Mouse (Mus musculus) retina, embryonic 14.5 days (tissue): ENCODE results near the gene Arhgap29.

Experiments used
- DNase-seq: peaks from one replicate; pipeline ENCODE4 v3.0.0-alpha.2; 2015; ENCODE audit warnings: low spot score

Arhgap29 gene

DNA sequence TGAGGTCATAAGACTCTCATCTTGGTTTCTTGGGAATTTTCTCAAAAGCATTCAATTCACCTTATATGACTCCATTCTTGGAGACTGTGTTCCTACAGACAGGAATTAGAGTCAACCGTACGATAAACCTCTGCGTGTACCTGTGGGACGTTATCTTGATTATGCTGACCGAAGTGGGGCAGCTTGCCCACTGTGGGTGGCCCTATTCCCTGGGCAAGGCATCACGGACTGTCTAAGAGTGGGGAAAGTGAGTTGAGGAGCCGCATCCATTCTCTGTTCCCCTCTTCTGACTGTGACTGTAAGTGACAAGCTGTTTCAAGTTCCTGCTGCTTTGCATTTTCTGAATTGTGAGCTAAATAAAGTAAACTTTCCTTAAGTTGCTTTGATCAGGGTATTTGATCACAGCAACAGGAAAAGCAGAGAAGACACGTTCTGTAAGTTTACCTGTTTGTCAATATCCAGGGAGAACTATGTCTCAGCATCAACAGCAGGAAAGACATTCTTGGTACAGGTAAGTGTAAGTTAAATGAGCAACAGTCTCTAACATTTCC lies at the start of gene Arhgap29:
Gene Arhgap29 (plus strand): TSS at position 501 of the 551 bp plus-strand sequence.
- no peak for DNase-seq

DNA sequence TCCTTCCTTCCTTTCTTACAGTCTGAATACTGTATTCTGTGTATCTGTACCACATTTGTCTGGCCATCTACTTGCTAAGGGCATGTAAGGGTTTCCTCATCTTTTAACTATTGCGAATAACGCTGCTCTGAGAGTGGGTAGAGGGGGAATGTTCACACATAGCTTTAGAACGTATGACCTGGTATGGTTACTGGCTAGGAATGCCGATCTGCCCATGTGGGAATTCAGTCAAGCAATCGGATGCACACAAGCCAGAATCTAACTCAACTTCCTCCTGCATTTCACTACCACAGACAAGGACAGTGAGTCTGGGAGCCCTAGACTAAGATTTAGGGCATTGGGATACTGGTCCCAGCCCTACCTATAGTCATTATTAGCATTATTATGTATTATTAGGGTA lies 49.6 kb upstream of the Arhgap29 start:
- no peak for DNase-seq

DNA sequence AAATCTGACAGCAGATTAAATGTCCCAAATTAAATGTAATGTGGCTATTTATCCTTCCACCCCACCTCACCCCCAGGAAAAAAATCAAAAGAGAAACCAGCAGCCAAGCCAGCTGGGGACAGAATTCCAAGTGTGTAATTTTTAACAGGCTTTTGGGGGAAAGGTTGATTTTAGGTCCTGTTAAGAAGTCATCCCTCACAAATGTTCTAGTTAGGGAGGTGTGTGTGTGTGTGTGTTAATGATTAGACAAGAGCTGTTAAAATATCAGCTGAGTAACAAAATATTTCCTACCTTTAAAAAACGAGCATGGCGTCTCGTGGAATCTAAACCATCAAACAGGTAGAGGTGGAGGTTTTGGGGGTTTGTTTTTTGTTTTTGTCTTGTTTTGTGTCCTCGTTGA lies 49.1 kb upstream of the Arhgap29 start:
- DNase-seq: no peak

DNA sequence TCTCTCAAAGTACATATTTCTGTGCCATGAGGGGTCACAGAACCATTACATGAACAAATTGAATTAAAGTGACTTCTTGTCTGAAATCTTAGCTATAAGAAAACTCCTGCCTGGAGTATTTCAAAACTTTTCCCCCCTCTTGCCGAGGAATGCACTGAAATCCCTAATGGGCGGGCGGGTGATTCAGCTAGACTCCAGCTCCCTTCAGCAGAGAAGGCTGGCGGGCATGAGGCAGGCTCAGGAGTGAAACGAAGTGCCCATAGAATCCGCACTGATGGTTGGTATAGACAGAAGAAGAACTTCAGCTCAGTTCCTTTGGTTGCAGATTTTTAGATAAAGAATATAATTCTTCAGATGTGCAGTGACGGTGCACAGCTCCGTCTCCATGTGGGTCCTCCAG lies 48.6 kb upstream of the Arhgap29 start:
- DNase-seq: no peak

DNA sequence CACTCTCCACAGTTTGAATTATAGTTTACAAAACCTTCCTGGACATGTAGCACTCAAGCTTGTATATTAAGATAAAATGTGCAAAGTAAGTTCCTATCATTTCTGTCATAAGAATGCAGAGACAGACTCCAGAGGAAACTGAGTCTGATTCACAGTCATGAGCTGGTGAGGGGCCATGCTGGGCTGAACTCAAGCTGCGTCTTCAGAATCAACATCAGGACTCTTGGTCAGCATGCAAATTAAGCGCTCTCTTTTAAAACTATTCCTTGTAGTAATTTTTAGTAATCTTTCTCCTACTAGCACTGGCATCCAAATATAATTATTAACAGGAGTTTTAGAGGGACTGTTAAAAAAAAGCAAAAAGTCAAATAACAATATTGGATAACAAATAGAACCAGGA lies 47.9 kb upstream of the Arhgap29 start:
- DNase-seq: no peak

DNA sequence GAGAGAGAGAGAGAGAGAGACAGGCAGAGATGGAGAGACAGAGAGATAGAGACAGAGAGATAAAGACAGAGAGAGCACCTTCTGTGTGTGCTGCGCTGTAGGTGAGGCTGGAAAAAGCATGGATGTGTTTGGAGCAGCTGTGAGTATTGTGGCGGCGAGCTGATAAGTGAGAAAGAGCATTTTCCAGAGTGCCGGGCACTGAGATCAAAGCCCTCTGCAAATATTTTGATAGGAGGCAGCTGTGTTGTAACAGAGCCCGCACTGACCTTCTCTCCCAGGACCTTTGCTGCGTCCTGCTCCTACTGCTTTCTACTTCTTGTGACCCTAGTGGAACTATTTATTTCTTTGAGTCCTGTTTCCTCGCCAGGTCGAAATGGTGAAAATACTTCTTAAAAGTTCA lies 45.7 kb upstream of the Arhgap29 start:
- DNase-seq: no peak

DNA sequence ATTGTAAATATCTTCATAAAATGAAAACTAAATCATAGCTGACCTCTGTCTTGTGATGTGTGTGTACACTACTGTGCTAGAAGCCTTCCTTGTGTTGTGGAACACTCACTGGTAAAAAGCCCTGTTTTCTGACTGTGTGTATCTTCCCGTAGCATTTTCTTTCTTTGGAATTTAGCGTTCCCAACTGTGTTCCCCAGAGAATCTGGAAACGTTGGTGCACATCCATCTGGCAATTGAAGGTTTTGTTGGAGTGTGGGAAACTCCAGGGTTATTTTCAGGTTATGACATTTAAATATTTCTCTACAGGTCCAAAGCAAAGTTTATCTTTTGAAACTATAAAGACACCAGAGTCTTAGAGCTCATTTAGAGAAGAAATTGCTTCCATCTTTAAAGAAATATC lies 43.2 kb upstream of the Arhgap29 start:
- DNase-seq: no peak

DNA sequence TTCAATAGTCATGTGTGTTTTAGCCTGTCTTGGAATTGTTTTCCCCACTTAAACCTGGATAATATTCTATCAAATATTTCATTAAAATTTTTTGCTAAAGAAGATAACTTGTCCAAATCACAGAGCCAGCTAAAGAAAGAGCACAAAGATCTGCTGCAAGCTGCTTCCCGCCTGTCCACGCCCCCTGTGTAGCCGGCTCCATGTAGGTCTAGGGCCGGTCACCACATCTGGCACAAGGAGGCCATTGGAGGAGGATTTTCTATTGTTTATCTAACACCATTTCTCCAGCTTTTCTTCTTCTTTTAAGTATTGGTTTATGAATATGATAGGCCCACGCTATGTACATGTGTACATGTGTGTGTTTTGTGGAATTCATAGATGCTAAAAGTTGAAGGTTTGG lies 38.9 kb upstream of the Arhgap29 start:
- no peak for DNase-seq

DNA sequence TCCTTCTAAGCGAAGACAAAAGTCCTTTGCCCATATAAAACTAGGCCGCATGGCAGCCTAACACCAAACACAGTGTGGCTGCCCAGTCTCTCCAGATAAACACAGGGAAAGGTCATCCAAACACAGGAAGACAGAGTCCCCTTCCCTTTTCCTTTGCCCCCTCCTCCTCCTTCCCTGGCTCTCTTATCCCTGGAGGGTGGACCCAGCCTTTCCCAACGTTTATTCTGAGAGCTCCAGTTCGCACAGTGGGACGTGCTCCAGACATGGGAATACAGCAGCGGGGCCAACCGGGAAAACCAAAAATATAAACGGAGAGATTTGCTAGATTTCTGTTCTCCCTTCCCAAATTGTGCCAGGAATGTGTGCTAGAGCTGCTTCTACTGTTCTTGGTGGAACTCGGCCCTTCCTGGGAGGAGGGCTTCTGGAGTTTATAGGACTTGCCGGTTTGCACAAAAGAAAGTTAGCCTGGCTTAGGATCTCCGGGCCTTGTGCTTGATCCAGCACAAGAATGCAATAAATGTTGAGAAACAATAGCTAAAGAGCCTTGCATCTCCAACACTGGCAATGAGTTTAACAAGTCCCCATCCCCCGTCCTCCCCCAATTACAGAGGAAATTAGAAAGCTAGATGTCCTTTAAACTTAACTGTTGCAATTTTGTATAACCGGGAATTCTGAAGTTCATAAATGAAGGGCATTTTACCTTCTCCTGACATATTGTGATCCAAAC lies 37.7 kb upstream of the Arhgap29 start:
- no peak for DNase-seq

DNA sequence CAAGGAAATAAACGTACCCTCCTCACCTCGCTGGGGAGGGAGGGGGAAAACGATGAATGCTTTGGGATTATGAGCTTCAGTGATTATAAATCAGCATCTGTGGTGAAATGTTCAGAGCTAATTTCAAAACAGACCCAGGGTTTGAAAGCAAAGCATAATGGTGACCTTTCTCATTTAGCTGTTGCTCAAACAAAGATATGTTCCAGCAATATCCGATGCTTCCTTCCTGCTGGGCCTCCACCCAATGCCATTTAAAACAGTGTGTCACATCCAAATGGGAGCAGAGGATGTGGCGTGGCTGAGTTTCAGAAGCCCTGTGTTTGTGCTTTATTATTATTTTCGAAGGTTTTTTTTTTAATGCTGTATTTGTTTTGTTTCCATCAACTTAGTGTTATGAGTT lies 37.1 kb upstream of the Arhgap29 start:
- DNase-seq: no peak

DNA sequence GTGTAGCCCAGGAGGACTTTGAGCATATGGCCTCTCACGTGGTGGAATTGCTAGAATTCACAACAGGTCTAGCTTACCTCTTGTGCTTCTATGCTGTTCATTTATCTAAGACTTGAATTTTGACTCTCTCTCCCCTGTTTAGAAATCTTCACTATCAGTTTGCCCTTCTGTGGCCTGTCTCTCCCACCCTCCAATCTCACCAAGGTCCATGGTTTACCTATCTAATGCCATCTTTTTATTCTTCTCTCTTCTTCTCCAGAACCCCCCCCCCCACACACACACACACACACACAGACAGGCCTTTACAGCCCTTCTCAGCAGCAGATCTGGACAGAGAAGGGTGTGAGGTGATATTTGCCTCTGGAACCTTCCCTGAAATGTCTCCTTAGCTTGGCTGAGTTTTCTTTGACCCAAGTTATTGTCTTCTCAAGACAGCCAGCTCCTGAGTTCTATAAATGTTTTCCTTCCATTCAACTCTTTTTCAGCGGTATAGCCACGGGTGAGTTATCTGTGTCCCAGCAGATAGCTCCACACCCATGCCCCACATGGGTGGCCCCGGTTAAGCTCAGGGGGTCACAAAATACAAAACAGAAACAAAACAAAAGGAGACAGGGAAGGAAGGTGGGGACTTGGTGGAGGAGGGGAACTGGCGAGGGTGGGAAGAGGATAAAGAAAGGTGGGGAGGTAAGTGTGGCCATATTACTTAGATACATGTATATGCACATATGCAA lies 35.4 kb upstream of the Arhgap29 start:
- no peak for DNase-seq

DNA sequence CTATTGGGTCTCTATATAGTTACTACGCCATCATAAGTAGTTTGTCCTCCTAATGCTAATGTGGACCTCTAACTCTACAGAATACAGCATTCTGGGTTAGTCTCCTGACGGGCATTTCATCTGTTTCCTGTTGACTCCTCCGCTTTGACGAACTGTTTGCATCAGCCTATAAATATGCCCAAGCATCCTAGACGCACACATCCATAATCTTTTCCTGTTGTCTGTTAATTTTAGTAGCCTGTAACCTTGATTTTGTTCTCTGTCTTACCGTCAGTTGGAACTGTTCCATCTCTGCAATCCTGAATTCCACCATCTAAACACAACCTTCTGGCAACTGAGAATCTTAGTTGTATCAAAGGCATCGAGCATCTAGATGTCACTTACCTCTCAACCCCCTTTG lies 34.7 kb upstream of the Arhgap29 start:
- no peak for DNase-seq

DNA sequence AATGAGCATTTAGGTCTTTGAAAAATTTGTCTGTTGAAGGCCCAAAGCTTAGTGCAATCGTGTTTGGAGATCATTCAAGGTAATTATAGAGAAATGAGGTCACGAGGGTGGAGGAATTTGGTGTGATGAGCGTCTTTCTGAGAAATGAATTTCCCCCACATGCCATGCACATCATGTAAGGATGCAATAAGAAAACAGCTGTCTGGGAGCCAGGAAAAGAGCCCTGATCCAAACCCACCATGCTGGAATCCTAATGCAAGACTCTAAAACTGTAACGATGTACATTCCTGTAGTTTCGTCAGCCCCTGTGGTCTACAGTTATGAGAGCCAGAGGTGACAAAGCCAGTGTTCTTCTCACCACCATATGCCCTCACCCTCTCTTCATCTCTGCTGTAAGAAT lies 32.4 kb upstream of the Arhgap29 start:
- DNase-seq: no peak

DNA sequence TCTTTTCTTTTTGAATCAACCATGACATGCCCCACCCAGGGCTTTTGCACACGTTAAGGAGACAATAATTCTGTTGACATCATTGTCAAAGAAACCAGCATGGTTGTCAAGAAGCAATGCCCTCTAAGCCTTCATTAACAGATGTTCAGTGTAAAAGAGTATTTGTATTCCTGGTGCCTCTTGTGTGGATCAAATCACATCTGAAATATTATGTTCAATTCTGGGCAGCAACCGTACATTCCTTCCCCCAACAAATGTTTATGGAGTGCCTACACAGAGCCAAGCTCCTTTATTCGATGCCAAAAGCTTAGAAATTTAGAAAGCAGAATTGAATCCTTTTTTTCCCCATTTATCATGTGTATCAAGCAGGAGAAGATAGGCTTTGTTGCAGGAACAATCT lies 31.6 kb upstream of the Arhgap29 start:
- no peak for DNase-seq

DNA sequence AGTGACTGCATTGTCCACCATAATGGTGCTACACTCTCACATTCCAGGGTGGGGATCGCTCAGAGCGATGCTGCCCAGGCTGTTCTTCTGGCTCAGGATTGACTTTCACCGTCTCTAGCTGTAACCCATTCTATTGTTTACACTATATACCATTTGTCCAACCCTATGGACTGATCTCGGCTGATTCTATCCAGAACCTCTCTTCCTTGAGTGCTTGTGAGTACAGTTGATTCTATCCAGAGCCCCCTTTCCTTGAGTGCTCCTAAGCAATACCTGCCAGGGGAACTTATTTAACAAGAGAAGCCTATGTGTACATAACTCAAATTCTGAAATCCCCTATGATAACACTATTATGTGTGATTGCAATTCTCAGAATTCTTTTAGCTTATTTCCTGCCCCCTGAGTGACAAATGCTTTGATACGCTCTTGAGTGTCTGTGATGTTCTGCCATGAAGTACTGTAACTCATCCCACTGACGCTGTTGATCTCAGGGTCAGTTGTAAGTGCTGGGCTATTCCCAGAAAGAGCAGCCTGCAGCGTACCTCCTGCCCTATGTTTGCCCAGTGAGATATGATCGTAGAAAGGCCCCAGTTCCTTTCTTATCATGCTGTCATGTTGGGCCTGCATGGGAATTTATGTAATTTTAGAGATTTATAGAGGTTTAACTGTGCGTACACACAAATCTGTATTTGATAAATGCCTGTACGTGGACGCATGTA lies 27.4 kb upstream of the Arhgap29 start:
- DNase-seq: no peak

DNA sequence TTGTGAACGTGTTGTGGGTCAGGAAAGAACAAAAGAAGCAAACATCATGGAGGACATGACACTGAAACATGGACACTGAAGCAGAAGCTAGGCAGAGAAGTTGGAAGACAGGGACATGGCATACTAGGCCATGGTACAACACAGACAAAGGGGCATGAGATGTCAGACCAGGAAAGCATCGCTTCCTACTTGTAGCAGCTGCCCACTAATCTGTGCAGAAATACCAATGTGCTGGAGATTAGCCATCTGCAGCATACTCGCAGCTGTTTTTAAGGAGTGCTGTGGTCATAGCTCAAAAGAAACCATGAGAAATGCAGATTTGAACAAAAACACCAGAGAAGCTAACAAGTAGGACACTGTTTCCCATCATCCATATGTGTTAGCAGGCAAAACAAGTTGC lies 24.7 kb upstream of the Arhgap29 start:
- DNase-seq: no peak

DNA sequence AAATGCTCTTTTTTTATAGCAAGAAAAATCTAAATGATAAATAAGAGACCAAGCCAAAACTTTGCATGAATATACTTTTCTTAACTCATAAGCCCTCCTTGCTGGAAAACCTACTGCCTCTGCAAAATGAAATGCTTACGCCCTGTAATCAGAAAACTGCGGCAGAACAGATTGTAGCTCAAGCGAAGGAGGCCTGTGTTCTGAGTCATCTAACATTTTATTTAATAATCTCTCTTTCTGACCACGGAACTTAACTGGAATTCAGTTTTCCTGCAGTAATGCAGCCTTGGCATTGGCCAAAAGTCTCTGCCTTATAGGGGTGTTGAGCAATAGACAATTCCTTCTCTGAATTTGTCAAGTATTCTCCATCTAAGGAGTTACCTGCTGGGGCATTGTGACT lies 19.5 kb upstream of the Arhgap29 start:
- DNase-seq: no peak

DNA sequence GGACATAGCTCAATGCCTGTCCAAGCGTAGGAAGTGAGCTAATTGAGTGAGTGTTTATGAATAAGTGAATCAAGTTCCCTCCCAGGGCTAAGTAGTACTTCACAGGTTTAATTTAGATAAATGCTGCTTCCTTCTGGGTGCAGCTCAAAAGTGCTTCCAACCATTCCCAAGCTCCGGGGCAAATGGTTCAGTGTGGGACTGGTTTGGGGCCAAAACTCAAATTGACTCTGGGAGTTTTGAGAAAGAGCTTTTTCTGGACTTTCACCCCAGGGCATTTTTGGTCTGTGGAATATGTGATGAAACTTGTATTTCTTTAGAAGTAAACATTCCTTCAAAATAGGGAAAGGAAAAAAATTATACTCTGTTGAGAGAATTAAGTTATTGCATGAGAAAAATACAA lies 16.1 kb upstream of the Arhgap29 start:
- DNase-seq: no peak

DNA sequence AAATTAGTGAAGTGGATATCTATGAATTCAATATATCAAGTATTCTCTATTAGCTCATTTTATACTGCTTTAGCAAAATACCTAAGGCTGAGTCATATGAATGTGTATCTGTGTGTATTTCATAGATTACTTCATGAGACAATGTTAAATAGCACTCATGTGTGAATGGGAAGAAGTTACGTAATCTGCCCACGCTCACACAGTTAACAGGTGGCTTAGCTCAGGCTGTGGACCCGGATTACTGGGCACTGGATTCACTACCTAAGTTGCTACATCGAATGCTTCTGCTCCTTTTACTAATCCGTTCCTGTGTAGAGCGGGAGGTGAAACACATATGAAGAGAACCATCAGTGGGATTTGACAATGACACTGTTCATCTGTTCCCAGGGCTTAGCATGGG lies 15.3 kb upstream of the Arhgap29 start:
- no peak for DNase-seq

DNA sequence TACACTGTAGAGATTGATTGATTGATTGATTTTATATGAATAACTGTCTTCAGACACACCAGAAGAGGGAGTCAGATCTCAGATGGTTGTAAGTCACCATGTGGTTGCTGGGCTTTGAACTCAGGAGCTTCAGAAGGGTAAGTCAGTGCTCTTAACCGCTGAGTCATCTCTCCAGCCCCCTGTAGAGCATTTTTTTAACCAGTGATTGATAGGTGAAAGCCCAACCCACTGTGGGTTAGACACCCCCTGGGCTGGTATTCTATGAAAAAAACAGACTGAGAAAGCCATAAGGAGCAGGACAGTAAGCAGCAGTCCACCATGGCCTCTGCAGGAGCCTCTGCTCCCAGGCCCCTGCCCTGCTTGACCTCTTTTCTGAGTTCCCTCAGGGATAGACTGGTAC lies 12.7 kb upstream of the Arhgap29 start:
- no peak for DNase-seq

DNA sequence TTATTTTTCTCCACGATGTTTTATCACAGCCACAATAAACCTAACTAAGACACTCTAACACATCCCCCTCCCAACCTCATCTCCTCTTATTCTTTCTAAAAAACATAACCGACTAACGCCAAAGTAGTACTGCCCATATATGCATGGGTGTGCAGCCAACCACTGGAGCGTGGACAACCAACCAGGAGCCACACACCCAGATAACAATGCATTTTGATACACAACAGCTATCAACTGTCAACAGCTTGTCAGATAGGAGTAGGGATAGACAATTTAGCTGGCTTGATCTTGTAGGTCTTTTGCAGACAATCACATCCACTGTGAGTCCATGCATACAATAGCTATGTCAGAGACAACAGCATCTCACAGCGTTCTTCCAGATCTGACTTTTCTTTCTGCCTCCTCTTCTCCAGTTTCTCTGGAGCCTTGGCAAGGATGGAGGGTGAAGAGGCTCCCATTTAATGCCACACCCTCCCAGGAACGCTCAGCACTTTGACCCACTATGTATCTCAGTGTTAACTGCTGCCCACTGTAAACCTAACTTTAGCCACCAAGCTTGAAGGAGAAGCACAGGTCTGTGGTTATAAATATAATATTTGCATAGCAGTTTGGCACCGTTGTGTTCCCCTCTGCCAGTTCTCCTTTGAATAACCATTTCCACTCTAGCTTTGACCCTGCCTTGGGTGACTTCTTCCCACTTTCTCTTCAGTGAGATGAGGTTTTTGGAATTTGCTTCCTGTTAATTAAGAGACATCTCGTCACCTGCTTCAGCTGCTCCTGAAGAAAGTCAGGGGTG lies 12.0 kb upstream of the Arhgap29 start:
- DNase-seq: no peak

DNA sequence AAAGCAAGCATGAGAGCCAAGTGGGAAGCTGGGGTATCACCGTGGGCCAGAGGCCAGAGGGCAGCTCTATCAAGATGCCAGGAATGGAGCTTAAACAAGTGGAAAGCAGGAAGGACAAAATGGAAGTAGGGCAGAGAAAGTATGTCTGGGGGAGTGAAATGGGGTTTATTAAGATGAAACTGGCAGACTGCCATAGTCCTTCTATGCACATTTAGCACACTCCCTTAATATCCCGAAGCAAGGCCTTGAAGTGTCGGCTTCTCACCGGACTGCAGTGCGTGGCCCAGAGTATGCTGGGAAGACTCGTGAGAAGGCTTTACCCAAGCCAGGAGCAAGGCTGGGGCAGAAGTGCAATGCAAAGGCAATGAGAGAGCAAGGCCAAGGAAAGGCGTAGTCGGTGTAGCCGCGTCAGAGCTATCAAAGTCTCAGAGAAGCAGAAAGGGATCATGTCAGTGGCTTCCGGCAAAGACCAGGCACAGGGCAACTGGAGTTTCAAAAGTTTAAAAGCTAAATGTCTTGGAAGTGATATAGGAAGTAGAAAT lies 11.1 kb upstream of the Arhgap29 start:
- no peak for DNase-seq
